Comparison of ENCODE assay signal across 10 mouse cellular contexts in genomic region chr3:27338437-27338836, GRCm38 (mm10). TPM values are rescaled to one million over a fixed set of nuclear protein-coding genes. Genes with fewer than 3 reads are reported as not detected.
DNase-seq lines count a peak whose midpoint lies in the region; ATAC-seq and TF ChIP-seq lines count a peak whose summit lies in the region.
"Had no signal": no experiment of that assay in that cellular context is flagged by ENCODE, and none has a peak within 500 bp of the region (broad histone marks: within the 10 kb centered on the region; RNA-seq: fewer than 3 reads in every experiment).

No protein-coding gene starts in this region.

- dilution Hi-C loops in CH12.LX (cut with MboI; ENCODE audit: extremely low pct_ligation_motif_present, extremely low pct_unique_long_range_greater_than_20kb, low sequenced_read_pairs), result no loop called here

- no peaks in the 10 kb centered on the region for H3K9me3 ChIP-seq in CH12.LX (replicated peaks; ENCODE audit: low read length)
- H3K9me3 ChIP-seq in stomach, postnatal 0 days (ENCODE audit: control insufficient read depth, low read length), result no peaks in the 10 kb centered on the region

- no peak for ATAC-seq in stomach, postnatal 0 days (ENCODE audit: low FRiP score, low TSS enrichment)

- TF ChIP-seq EP300 in CH12.LX (IDR thresholded peaks at IDR 0.05; ENCODE audit: low read length), result no peak
- no peak for TF ChIP-seq EP300 in stomach, postnatal 0 days (optimal IDR thresholded peaks at IDR 0.05)

- H3K27me3 ChIP-seq in CH12.LX (replicated peaks), result no peaks in the 10 kb centered on the region
- no peaks in the 10 kb centered on the region for H3K27me3 ChIP-seq in stomach, postnatal 0 days (ENCODE audit: control insufficient read depth, insufficient read depth, low read length)
- no peaks in the 10 kb centered on the region for H3K27me3 ChIP-seq in cerebellum, adult 2 months (ENCODE audit: control insufficient read depth, insufficient read depth, low read length)

- no peak overlapping the region for H3K27ac ChIP-seq in left cerebral cortex, adult 2 months
- H3K27ac ChIP-seq in CH12.LX (ENCODE audit: insufficient read depth, low read depth), result no peak overlapping the region
- H3K27ac ChIP-seq in stomach, postnatal 0 days (replicated peaks), result no peak overlapping the region
- H3K27ac ChIP-seq in cerebellum, adult 2 months (ENCODE audit: insufficient read depth, low read length), result no peak overlapping the region

- peak; percentile 62 for TF ChIP-seq CTCF in left cerebral cortex, adult 2 months (IDR thresholded peaks at IDR 0.05)
- peak in 1 of 2 experiments; percentile 74; a peak in 2 of 4 replicates for TF ChIP-seq CTCF in CH12.LX (conservative IDR thresholded peaks at IDR 0.05 in 1 of 2, IDR thresholded peaks at IDR 0.05 in 1 of 2; ENCODE audit: low read depth in 2 of 2, low read length in 2 of 2)
- TF ChIP-seq CTCF in stomach, postnatal 0 days (IDR thresholded peaks at IDR 0.05; ENCODE audit: low read depth), result peak; percentile 72
- no peak for TF ChIP-seq CTCF in cerebellum, adult 2 months (IDR thresholded peaks at IDR 0.05; ENCODE audit: borderline replicate concordance, insufficient read depth, low read depth, low read length)

- peak; percentile 64 for TF ChIP-seq RAD21 in CH12.LX (IDR thresholded peaks at IDR 0.05; ENCODE audit: low read depth, low read length)

- intact Hi-C loops in left cerebral cortex, adult 2 months (cut with DNase I), result loop anchor here (2.0 to 10.0 kb wide), 4 partner anchors 66 to 766 kb away; no protein-coding TSS in a partner anchor

- no peaks in the 10 kb centered on the region for H3K36me3 ChIP-seq in CH12.LX (replicated peaks in 1 of 2; ENCODE audit: control insufficient read depth in 1 of 2, insufficient read depth in 1 of 2, low read length in 1 of 2)
- H3K36me3 ChIP-seq in stomach, postnatal 0 days (ENCODE audit: control insufficient read depth, insufficient read depth, low read length), result no peaks in the 10 kb centered on the region

- H3K4me3 ChIP-seq in left cerebral cortex, adult 2 months, result no peak overlapping the region
- no peak overlapping the region for H3K4me3 ChIP-seq in CH12.LX (replicated peaks in 1 of 3; ENCODE audit: low read depth in 2 of 3, low read length in 2 of 3, poor library complexity in 1 of 3)
- no peak overlapping the region for H3K4me3 ChIP-seq in stomach, postnatal 0 days (ENCODE audit: low read depth, low read length)
- no peak overlapping the region for H3K4me3 ChIP-seq in cerebellum, adult 2 months (replicated peaks; ENCODE audit: insufficient read depth, low read depth, low read length)

- H3K9ac ChIP-seq in CH12.LX (ENCODE audit: insufficient read depth, low read depth), result no peak overlapping the region
- H3K9ac ChIP-seq in stomach, postnatal 0 days (ENCODE audit: low read length), result no peak overlapping the region

- H3K79me2 ChIP-seq in CH12.LX (replicated peaks; ENCODE audit: control insufficient read depth, extremely low read depth, insufficient read depth, poor library complexity, severe bottlenecking), result no peaks in the 10 kb centered on the region

- no peak for TF ChIP-seq POLR2A in CH12.LX (IDR thresholded peaks at IDR 0.05; ENCODE audit: low read depth, low read length)
- no peak for TF ChIP-seq POLR2A in cerebellum, adult 2 months (IDR thresholded peaks at IDR 0.05; ENCODE audit: borderline replicate concordance, insufficient read depth, low read length)

- 0 out of 4 replicates have a peak, but pooled peaks cover 0 to 7% of the 10 kb centered on the region in 2 experiments for H3K4me1 ChIP-seq in CH12.LX (ENCODE audit: control insufficient read depth in 1 of 2, insufficient read depth in 2 of 2)
- no peaks in the 10 kb centered on the region for H3K4me1 ChIP-seq in stomach, postnatal 0 days (replicated peaks; ENCODE audit: control insufficient read depth, insufficient read depth)
- no peaks in the 10 kb centered on the region for H3K4me1 ChIP-seq in cerebellum, adult 2 months (ENCODE audit: control insufficient read depth, insufficient read depth, low read length)

- 20% methylated on average over 6 of the region's 6 CpGs for WGBS in stomach, postnatal 0 days
- 34% methylated on average over 6 of the region's 6 CpGs for WGBS in cerebellum, adult 2 months

- DNase-seq in left cerebral cortex, adult 2 months (ENCODE audit: extremely low spot score in 1 of 2, low spot score in 2 of 2), result peak; percentile 33 to 37
- DNase-seq in left cerebral cortex, adult 11 months (ENCODE audit: low spot score), result no peak
- DNase-seq in CH12.LX (ENCODE audit: extremely low read depth), result peak; percentile 49
- DNase-seq in NIH3T3 (ENCODE audit: low read depth), result peak; percentile 81
- peak; percentile 27 for DNase-seq in forelimb bud, embryonic 11.5 days (ENCODE audit: low read depth, low spot score)
- peak; percentile 20 for DNase-seq in layer of hippocampus, adult 9-11 months
- peak; percentile 47 for DNase-seq in stomach, postnatal 0 days (ENCODE audit: low spot score)
- no peak for DNase-seq in cerebellum, adult 2 months

- H3K4me2 ChIP-seq in CH12.LX (ENCODE audit: insufficient read depth, low read depth, poor library complexity, severe bottlenecking), result peak overlapping the region; percentile 56
- no peak overlapping the region for H3K4me2 ChIP-seq in stomach, postnatal 0 days (replicated peaks; ENCODE audit: low read depth)

- in situ Hi-C loops in CH12.LX (cut with MboI; ENCODE audit: low pct_ligation_motif_present, low pct_unique_long_range_greater_than_20kb, low sequenced_read_pairs), result loop anchor here (10.0 kb wide), 1 partner anchor 126 kb away; no protein-coding TSS in a partner anchor

TF ChIP-seq in CH12.LX, 34 proteins besides CTCF, POLR2A, EP300 and RAD21:
- peak; percentile 66 for TF ChIP-seq SMC3 (IDR thresholded peaks at IDR 0.05; ENCODE audit: low read depth, low read length)
- TF ChIP-seq ELF1 (IDR thresholded peaks at IDR 0.05; ENCODE audit: low read depth, low read length), result no peak
- TF ChIP-seq ZNF384 (IDR thresholded peaks at IDR 0.05; ENCODE audit: low read depth, low read length), result peak; percentile 98

RNA-seq across cellular contexts. Expression of gene Tnfsf10, which starts 21.6 kb away (rescaled TPM):
- total RNA-seq in left cerebral cortex, adult 2 months (2021), result 1 to 10 TPM; 1.3 to 2.4 TPM
- total RNA-seq in CH12.LX (2012; rRNA removed) (0.17 TPM in 2 replicates), CH12.LX (2014; rRNA removed) (1.0 TPM in 2 replicates)
- 0.69 and 0.79 TPM in 2 replicates for polyA plus RNA-seq in CH12.LX (2012; ENCODE audit: insufficient read length, low read depth)
- 0.30 and 0.39 TPM in 2 replicates for polyA plus RNA-seq in stomach, postnatal 0 days (2015; fragmentation: Nextera tagmentation; extraction: Ambion mirVana)
- 1.6 and 2.0 TPM in 2 replicates for polyA plus RNA-seq in cerebellum, adult 2 months (2012; rRNA removed)

RNA-seq across cellular contexts. Expression of gene Ghsr, which starts 32.7 kb away (rescaled TPM):
- under 1 TPM in 1 of 2 experiments, not detected in 1; 0.18 TPM for total RNA-seq in left cerebral cortex, adult 2 months (2021)
- total RNA-seq in CH12.LX (2012; rRNA removed) (not detected in 2 replicates), CH12.LX (2014; rRNA removed) (not detected in 2 replicates)
- polyA plus RNA-seq in CH12.LX (2012; ENCODE audit: insufficient read length, low read depth), result not detected in 2 replicates
- not detected in 2 replicates for polyA plus RNA-seq in stomach, postnatal 0 days (2015; fragmentation: Nextera tagmentation; extraction: Ambion mirVana)
- polyA plus RNA-seq in cerebellum, adult 2 months (2012; rRNA removed), result 0.14 and 0.29 TPM in 2 replicates
- polyA plus RNA-seq: lung, embryonic 16.5 days; testis, adult 2 months had no signal

Comparison
In these comparisons a context has a peak if more than half of its experiments do, and no peak if none do; other contexts are left out.
1. DNase-seq: peak in left cerebral cortex, adult 2 months (2 of 2), CH12.LX (single experiment), NIH3T3 (single experiment), forelimb bud, embryonic 11.5 days (single experiment), layer of hippocampus, adult 9-11 months (single experiment) and stomach, postnatal 0 days (single experiment); none in left cerebral cortex, adult 11 months (single experiment) and cerebellum, adult 2 months (0 of 2).